Comparison of ENCODE assay signal across 8 mouse cellular contexts in the genomic region with DNA sequence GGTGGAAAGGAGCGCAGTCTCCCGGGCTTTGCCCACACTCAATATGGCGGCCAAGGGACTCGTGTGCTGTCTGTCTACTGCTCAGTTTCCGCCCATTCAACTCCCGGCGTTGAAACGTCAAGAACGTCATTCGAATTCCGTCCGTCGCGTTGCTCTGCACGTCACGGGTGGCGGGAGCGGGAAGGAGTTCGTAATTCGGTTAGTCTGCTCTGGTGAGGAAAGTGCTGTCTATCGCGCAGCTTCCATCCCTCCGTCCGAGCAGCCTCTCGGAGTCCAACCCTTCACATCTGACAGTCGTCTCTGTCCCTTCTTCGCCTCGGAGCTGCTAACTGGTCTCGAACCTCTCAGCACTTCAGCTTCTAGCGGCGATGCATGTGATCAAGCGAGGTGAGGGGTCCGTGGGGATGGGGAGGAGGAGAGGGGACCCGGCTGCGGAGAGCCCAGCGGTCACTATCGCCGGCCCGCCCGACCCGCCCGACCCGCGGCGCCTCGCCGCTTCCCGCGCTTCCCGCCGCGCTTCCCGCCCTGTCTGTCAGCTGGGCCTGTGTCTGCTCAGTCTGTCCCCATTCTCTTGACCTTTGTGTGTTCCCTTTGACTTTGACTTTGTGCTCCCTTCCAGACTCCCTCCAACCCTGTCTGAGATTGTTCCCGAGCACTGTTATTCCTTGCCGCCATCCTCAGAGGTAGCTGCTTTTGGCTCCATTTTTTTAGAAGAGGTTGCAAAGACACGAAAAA. TPM values are rescaled to one million over a fixed set of nuclear protein-coding genes. Genes with fewer than 3 reads are reported as not detected.
DNase-seq lines count a peak whose midpoint lies in the region; ATAC-seq lines count a peak whose summit lies in the region.

A gene (plus strand): TSS at position 39 of the 735 bp plus-strand sequence.

- peaks cover 4% of the 10 kb centered on the region; the same call in 1 of the 2 replicates for H3K4me1 ChIP-seq in hindbrain, embryonic 11.5 days (replicated peaks; ENCODE audit: control insufficient read depth, insufficient read depth, low read length)

- H3K36me3 ChIP-seq in hindbrain, embryonic 11.5 days (ENCODE audit: control insufficient read depth, insufficient read depth, low read length) = 0 out of 2 replicates have a peak, but pooled peaks cover 4% of the 10 kb centered on the region

- H3K27me3 ChIP-seq in hindbrain, embryonic 11.5 days (ENCODE audit: control insufficient read depth, insufficient read depth, low read length) = no peaks in the 10 kb centered on the region

- peak within 1 kb of the TSS; percentile 73 for H3K9ac ChIP-seq in hindbrain, embryonic 11.5 days (ENCODE audit: low read depth, low read length)

- DNase-seq in Muller cell, postnatal 12 days (ENCODE audit: inconsistent ontology term) = peak; percentile 95
- DNase-seq in cerebellum, adult 9-11 months = peak; percentile 96
- peak; percentile 95 to 98 for DNase-seq in frontal cortex, adult 2 months (ENCODE audit: extremely low spot score in 1 of 2, low spot score in 1 of 2)
- peak; percentile 96 for DNase-seq in hindbrain, embryonic 11.5 days (ENCODE audit: low spot score)
- DNase-seq in layer of hippocampus, postnatal 10 days (ENCODE audit: low spot score in 2 of 2) = peak; percentile 93 to 95
- peak; percentile 97 for DNase-seq in lung, postnatal 10 days
- DNase-seq in ovary, postnatal 36 days (ENCODE audit: low spot score) = peak; percentile 91
- DNase-seq in thymus, postnatal 25 days = peak; percentile 94

- peak within 1 kb of the TSS; percentile 76 for H3K4me3 ChIP-seq in hindbrain, embryonic 11.5 days (ENCODE audit: low read depth, low read length)

- ATAC-seq in hindbrain, embryonic 11.5 days (ENCODE audit: low FRiP score) = peak; percentile 98

- H3K27ac ChIP-seq in hindbrain, embryonic 11.5 days (ENCODE audit: low read depth, low read length) = peak within 1 kb of the TSS; percentile 76

- WGBS in hindbrain, embryonic 11.5 days = under 1% methylated on average over 56 of the region's 56 CpGs

- no peaks in the 10 kb centered on the region for H3K9me3 ChIP-seq in hindbrain, embryonic 11.5 days (ENCODE audit: control insufficient read depth, low read length)

- H3K4me2 ChIP-seq in hindbrain, embryonic 11.5 days (replicated peaks; ENCODE audit: low read depth, low read length) = peak within 1 kb of the TSS; percentile 63

RNA-seq across cellular contexts. Expression of the gene that starts here (rescaled TPM):
- polyA plus RNA-seq in frontal cortex, adult 2 months (2012; rRNA removed) = 12.6 and 16.6 TPM in 2 replicates
- polyA plus RNA-seq in hindbrain, embryonic 11.5 days (2014; fragmentation: Nextera tagmentation; extraction: Ambion mirVana) = 189 and 213 TPM in 2 replicates
- 10 to 100 TPM; 15.6 to 18.8 TPM for total RNA-seq in layer of hippocampus, postnatal 10 days (2021)

Comparison
In these comparisons a context has a peak if more than half of its experiments do, and no peak if none do; other contexts are left out.
1. Peak in every context shown above with its lines: DNase-seq, ATAC-seq, H3K4me3 ChIP-seq and H3K27ac ChIP-seq.
2. RNA of the gene that starts here (polyA plus RNA-seq): 189 to 213 TPM in hindbrain, embryonic 11.5 days; 12.6 to 16.6 TPM in frontal cortex, adult 2 months; every median in the first group is over 10 times any median in the second.